Mouse (Mus musculus): Measurements from ENCODE around the gene Cldn15.
"Not testable (repeated sequence)": the region's sequence is repeated elsewhere in the genome, so short reads cannot be mapped to it uniquely, and the experiment has no call there.

Gene Cldn15

DNA sequence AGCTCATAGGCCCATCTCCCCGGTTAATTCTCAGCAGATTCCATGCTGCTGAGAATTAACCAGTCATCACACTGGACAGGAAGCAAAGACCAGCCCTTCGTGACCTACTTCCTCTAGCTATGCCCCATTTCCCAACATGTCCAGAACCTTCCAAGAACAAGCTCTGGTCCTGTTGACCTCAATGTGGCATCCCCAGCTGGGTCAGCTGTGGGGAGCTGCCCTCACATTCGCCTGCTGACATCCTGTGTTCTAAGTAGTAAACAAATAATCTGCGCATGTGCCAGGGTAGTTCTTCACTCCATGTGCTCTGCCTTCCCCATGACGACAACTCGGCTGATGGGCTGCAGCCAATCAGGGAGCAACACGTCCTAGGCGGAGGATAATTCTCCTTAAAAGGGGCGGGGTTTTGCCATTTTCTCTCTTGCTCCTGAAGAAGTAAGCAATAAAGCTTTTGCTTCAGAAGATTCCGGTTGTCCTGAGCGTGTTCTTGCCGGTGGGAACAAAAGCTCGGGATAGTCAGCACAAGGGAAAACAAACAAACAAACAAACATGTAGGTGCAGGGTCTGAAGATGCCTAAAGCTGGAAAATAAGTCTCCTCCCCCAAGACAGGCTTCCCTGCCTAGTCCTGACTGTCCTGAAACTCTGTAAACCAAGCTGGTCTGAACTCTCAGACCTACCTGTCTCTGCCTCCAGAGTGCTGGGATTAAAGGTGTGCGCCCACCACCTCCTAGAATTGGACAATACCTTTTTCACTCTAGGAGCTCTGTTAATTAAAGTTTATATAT lies 16.7 kb upstream of the Cldn15 start:
- DNase-seq (ENCODE audit: low spot score) = not testable (repeated sequence)

- DNase-seq (ENCODE audit: low spot score) = no peak
Measured at GRCm38 (mm10) chr5:136950521-136950920, 15.9 kb upstream of the Cldn15 start.

GRCm38 (mm10) chr5:136952153-136952552 lies 14.3 kb upstream of the Cldn15 start:
- DNase-seq (ENCODE audit: low spot score) = no peak

DNA sequence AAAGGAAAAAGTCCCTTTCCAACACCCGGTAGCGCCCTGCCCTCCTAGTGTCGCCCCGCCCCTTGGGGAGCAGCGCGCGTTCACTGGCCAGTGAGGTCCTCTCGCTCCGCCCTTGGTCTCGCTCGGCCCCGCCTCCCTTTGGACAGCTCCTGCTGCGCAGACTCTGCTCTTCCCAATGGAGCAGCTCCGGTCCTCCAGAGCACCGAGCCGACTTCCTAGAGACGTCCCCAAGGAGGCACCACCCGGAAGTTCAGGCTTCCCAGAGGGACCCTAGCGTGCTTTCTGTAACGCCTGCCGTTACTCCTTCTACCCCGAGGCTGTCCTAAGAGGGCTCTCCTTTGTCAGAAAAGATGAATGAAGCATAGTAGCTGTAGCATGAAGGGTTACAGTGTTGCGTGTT lies 13.4 kb upstream of the Cldn15 start, which contains the start of gene Fis1:
Gene Fis1, plus strand, starts transcription at position 261 of the 400 bp plus-strand sequence.
- peak; percentile 82 for DNase-seq (ENCODE audit: low spot score)

- DNase-seq (ENCODE audit: low spot score) = no peak
Measured at GRCm38 (mm10) chr5:136953440-136953951, 12.9 kb upstream of the Cldn15 start.

DNA sequence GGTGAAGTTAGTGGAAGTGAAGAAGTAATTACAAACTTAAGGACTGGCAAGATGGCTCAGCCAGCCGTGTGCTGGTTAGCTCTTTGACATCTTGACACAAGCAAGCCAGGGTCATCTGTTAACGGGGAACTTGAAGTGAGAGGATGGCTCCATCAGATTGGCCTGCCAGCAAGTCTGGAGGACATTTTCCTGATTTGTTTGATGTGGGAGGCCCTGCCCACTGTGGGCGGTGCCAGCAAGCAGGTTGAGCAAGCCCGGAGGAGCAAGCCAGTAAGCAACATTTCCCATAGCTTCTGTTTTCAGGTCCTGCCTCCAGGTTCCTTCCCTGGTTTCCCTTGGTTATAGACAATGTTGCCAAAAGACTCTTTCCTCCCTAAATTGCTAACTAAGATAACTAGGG lies 10.8 kb upstream of the Cldn15 start:
- no peak for DNase-seq (ENCODE audit: low spot score)

DNA sequence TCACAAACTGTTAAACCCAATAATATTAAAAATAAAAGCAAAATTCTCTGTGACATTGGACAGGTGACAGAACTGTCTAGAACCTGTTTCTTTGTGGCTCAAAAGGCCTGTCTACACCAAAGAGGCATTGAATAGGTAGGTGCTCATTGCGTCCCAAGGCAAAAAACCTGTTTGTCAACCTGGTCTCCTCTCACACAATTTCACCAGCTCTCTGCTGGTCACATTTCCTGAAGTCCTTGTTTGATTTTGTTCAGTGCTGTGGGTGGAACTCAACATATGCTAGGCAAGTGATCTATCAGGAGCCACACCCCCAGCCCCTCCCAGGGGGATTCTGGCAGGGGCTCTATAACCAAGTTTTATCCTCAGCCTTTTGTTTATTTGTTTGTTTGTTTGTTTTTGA lies 9.2 kb upstream of the Cldn15 start:
- no peak for DNase-seq (ENCODE audit: low spot score)

DNA sequence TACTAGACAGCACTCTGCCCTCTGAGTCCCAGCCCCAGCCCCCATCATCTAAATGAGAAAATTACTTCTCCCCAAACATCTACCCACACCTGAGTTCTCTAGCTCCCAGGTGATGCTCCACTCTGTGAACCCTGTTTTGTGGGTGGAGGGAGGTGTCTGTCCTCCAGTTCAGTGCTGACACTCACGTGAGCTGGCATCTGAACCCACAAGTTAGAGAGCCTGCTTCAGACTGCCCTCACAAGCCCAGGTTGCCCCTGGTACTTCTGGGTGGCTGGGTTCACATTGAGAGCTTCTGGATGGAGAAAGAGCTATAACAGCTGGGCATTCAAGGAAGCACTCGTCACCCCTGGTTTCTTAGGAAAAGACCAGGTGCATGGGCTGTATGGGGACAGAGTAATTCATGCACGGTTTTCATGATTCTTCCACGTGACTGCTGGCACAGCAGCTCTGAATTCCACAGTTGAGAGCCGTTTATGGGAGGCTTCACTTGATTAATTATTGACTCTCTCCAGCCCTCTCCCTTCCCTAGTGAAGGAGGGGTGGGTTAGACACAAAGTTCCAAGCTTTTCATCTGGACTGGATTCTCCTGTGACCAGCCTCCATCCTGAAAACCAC lies 7.3 kb upstream of the Cldn15 start:
- no peak for DNase-seq (ENCODE audit: low spot score)

- no peak for DNase-seq (ENCODE audit: low spot score)
Measured at GRCm38 (mm10) chr5:136960053-136960452, 6.4 kb upstream of the Cldn15 start.

DNA sequence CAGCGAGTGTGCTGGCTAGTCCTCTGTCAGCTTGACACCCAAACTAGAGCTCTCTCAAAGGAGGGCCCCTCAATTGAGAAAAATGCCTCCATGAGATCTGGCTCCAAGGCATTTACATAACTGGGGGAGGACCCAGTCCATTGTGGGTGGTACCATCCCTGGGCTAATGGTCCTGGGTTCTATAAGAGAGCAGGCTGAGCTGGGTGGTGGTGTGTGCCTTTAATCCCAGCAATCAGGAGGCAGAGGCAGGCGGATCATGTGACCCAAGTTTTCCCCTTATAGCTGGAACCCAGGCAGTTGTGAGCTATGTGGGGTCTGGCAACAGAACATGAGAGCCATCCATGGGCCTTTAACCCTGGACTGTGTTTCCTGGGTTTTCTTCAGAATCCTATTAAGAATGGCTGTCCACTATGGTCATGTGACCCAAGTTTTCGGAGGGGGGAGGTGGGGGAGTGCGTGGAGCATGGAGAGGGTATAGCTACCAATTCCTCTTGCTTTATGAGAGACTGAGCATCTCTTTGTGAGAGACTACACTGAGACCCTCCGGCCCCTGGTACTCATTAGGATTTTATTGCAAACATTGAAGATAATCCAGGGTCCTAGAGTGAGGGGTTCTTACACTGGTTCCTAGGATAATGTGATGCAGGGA lies 5.0 kb upstream of the Cldn15 start:
- no peak for DNase-seq (ENCODE audit: low spot score)

DNA sequence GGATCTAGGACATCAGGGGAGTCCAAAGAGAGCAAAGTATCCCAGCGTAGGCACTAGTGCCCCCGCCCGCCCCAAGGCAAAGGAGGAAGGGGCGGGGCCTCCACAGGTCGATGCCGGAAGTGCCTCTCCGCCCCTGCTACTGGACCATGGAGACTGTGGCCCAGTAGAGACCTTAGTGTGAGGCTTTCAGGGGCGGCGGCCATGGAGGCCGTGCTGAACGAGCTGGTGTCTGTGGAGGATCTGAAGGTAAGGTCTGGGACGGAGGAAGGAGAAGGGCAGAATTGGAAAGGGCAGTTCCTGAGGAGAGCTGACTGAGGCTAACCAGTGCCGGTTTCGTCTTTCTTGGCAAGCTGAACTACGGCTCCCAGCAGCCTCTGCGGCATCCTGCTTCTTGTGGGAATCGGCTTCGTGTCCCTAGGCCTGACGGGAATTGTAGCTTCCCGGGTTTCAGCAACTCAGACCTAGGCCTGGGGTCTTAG lies 4.4 kb upstream of the Cldn15 start:
- peak; percentile 80 for DNase-seq (ENCODE audit: low spot score)

DNA sequence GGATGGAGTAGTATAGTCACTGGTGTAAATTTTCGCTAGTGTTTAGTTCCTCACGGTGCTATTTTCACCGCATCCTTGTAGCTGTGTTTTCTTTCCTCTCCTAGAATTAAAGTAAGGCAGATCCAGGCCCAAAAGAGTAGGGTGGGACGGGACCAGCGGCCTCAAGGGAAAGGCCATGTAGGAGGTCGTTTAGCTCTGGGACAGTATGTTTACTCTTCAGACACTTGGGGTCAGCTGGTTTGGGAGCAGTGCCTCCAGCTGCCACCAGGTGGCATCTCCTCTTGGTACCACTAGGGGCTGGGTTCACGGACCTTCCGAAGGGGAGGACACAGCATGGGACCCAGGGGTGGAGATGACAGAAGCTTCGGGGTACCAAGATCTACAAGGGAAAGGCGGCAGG lies 3.9 kb upstream of the Cldn15 start:
- peak; percentile 56 for DNase-seq (ENCODE audit: low spot score)

GRCm38 (mm10) chr5:136962966-136963540 lies 3.4 kb upstream of the Cldn15 start:
- no peak for DNase-seq (ENCODE audit: low spot score)

DNA sequence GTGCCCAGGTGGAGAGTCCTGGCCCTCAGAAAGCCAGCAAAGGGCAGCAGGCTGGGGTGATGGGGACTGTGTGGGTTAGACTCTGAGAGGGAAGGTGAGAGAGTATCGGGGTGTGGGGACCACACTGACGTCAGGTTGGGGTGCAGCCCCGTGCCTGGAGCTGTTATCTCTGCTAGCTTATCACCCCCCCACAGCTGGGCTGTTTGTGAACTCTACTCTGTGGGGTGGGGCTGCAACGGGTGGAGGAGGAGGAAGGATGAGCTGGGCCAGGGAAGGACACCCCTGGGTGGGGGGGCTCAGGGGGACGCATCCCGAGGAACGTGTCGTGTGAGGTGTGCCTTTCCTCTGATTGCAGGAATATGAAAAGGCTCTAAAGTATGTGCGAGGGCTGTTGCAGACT lies 1.2 kb upstream of the Cldn15 start:
- no peak for DNase-seq (ENCODE audit: low spot score)

- DNase-seq (ENCODE audit: low spot score) = no peak
Measured at GRCm38 (mm10) chr5:136965686-136966085, 730 bp upstream of the Cldn15 start.

DNA sequence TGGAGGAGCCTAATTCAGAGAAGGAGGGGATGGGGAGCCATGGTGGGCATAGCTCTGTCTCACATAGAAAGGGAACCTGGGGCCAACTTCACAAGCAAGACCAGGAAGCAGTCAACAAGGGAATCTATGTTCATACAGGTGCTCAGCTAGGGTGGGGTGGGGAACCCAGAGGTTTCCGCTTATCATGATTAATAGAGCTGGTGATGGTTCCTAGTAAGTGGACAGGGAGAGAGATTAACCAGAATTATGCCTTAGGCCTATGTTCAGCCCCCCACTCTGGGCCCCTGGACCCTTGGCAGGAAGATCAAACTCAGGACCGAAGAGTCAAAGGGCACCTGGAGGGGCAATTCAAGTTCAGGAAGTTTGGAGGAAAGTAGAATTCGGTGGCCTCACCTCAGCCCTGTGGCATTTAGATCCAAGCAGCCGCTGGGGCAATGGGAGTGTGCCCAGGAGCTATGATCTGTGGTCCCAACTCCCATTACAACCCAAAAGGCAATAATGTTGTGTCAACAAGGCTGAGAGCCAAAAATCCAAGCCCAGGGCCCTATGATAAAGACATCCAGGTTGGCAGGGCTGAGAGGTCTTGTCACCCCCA lies 542 bp downstream of the Cldn15 start:
- no peak for DNase-seq (ENCODE audit: low spot score)

- no peak for DNase-seq (ENCODE audit: low spot score)
Measured at GRCm38 (mm10) chr5:136967592-136967991, 1.2 kb downstream of the Cldn15 start.

DNA sequence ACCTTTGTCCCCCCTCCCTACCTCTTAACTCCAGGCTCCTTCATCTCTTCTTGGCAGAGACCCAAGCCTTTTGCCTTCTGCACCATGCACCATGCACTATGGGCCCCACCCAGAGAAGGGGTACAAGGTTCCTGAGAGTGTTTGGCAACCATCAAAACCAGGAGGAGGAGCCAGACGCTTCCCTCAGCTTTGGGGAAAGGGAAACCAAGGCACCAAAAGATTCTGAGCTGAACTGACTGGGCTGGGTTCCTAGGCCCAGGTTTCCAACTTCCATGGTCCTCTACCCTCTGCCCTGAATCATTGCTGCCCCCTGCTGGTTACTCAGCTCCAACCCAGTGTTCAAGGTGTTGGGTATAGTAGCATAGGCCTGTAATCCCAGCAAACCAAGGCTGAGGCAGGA lies 4.3 kb downstream of the Cldn15 start:
- DNase-seq (ENCODE audit: low spot score) = no peak

GRCm38 (mm10) chr5:136973670-136974069 lies 7.3 kb downstream of the Cldn15 start:
- no peak for DNase-seq (ENCODE audit: low spot score)

- DNase-seq (ENCODE audit: low spot score) = no peak
Measured at GRCm38 (mm10) chr5:136977769-136978168, 11.4 kb downstream of the Cldn15 start.

DNA sequence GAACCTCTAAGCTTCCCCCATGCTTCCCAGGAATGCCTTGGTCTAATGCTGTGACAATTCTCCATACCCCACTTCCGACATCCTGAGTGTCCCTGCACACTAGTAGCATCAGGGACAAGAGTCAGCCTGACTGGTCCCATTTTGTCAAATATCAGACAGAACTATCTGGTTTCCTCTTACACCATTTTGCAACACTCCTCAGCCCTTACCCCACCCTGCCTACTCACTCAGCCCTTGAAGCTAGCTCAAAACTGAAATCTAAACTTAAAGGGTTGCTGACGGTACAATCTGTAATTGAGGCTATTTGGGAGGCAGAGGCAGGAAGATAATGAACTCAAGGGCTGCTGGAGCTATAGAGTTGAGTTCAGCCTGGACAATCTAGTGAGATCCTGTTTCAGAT lies 13.3 kb downstream of the Cldn15 start:
- DNase-seq (ENCODE audit: low spot score) = no peak

- DNase-seq (ENCODE audit: low spot score) = no peak
Measured at GRCm38 (mm10) chr5:136980974-136981373, 14.6 kb downstream of the Cldn15 start.

All from ovary, postnatal 10 days (tissue).